Mouse (Mus musculus) ES-E14 (cell line): ENCODE results near the gene Rmi1. TPM values are rescaled to one million over a fixed set of nuclear protein-coding genes. Genes with fewer than 3 reads are reported as not detected.
A peak's percentile ranks its signal among the peaks of the same experiment; 100 is the strongest.
"Not testable (repeated sequence)": the region's sequence is repeated elsewhere in the genome, so short reads cannot be mapped to it uniquely, and the experiment has no call there.

Source experiments
- DNase-seq: peaks from one replicate; pipeline ENCODE4 v3.0.0-alpha.2; 2013; ENCODE audit warnings: low read depth, low spot score
- H3K27ac ChIP-seq: 2 replicates; pipeline ENCODE4 v1.5.1; 2012; ENCODE audit warnings: low read depth, mild to moderate bottlenecking, low read length, moderate library complexity, mixed read lengths; ENCODE audit not compliant: poor library complexity, insufficient read depth, severe bottlenecking
- H3K36me3 ChIP-seq: 2 replicates; pipeline ENCODE4 v1.6.1; 2012; ENCODE audit warnings: mild to moderate bottlenecking, low read length, moderate library complexity, mixed read lengths; ENCODE audit not compliant: control insufficient read depth, poor library complexity, insufficient read depth, severe bottlenecking
- H3K4me1 ChIP-seq, 2 experiments: fragments of 150-350 bp in 1 of 2; sonication (generic) in 1 of 2; 2 replicates each; pipeline ENCODE4 v1.6.1; 2012; ENCODE audit warnings: low read length in 2 of 2, mild to moderate bottlenecking in 1 of 2, mixed read lengths in 1 of 2; ENCODE audit not compliant: control insufficient read depth in 2 of 2, insufficient read depth in 2 of 2, poor library complexity in 1 of 2
- H3K4me3 ChIP-seq, 2 experiments: fragments of 150-350 bp in 1 of 2; sonication (generic) in 1 of 2; 2 replicates each; pipeline ENCODE4 v1.5.1; 2012; ENCODE audit warnings: low read length in 2 of 2, low read depth in 1 of 2, mild to moderate bottlenecking in 1 of 2, mixed read lengths in 1 of 2; ENCODE audit not compliant: insufficient read depth in 1 of 2, poor library complexity in 1 of 2, severe bottlenecking in 1 of 2
- H3K9ac ChIP-seq: 2 replicates; pipeline ENCODE4 v1.6.1; 2012; ENCODE audit warnings: low read depth, mild to moderate bottlenecking, low read length, mixed read lengths; ENCODE audit not compliant: poor library complexity, insufficient read depth, severe bottlenecking
- H3K9me3 ChIP-seq: fragments of 150-350 bp; sonication (generic); 2 replicates; pipeline ENCODE4 v1.6.1; 2012; ENCODE audit warnings: low read depth, mild to moderate bottlenecking, low read length; ENCODE audit not compliant: control insufficient read depth, insufficient read depth
- CHD2 ChIP-seq: IDR thresholded peaks from 2 replicates; pipeline ENCODE4 v1.6.1; 2014; ENCODE audit warnings: mild to moderate bottlenecking, low read depth, low read length, inconsistent platforms
- HCFC1 ChIP-seq: IDR thresholded peaks from 2 replicates; pipeline ENCODE4 v1.6.1; 2012; ENCODE audit warnings: low read length, inconsistent platforms, borderline replicate concordance; ENCODE audit not compliant: insufficient read depth
- MAFK ChIP-seq: IDR thresholded peaks from 2 replicates; pipeline ENCODE4 v1.6.1; 2014; ENCODE audit warnings: mild to moderate bottlenecking, low read depth, low read length, inconsistent platforms; ENCODE audit not compliant: insufficient read depth
- ZC3H11A ChIP-seq: IDR thresholded peaks from 2 replicates; pipeline ENCODE4 v1.6.1; 2012; ENCODE audit warnings: low read depth, mild to moderate bottlenecking, inconsistent platforms, low read length, borderline replicate concordance
- ZNF384 ChIP-seq: IDR thresholded peaks from 2 replicates; pipeline ENCODE4 v1.6.1; 2012; ENCODE audit warnings: low read depth, low read length, inconsistent platforms
- in situ Hi-C, 2 experiments: fragments of 600-800 bp; cut with MboI; formaldehyde crosslinking; loops; one replicate each; pipeline ENCODE4 v1.15.1; 2025; ENCODE audit warnings: low sequenced_read_pairs in 2 of 2, inconsistent platforms in 1 of 2; ENCODE audit not compliant: unreplicated experiment in 2 of 2
- total RNA-seq: library from RNA; depleted of rRNA; stranded (reverse); fragments of 300-350 nt; gene quantifications from 2 replicates; pipeline ENCODE4 v1.2.3, GENCODE M21; 2012

Gene Rmi1
- total RNA-seq, 1 experiment: 22.3 TPM

- no peak for TF ChIP-seq CHD2
- TF ChIP-seq MAFK: no peak
- TF ChIP-seq HCFC1: no peak
- no peak for TF ChIP-seq ZC3H11A
- no peak for TF ChIP-seq ZNF384
These were observed 37.5 kb upstream of the Rmi1 start for GRCm38 (mm10) chr13:58364353-58365175.

GRCm38 (mm10) chr13:58365179-58365578 is 36.9 kb upstream of the Rmi1 start:
- H3K27ac ChIP-seq, H3K36me3 ChIP-seq, DNase-seq, in situ Hi-C loops, H3K9me3 ChIP-seq, H3K9ac ChIP-seq, H3K4me3 ChIP-seq, H3K4me1 ChIP-seq: not testable (repeated sequence)

More at GRCm38 (mm10) chr13:58364353-58365175, 37.5 kb upstream of the Rmi1 start:
- in situ Hi-C loops: no loop called here
- Histone ChIP-seq H3K9me3 (no peaks in the 10 kb centered on the region), H3K4me1 (peaks cover 0 to 2% of the 10 kb centered on the region in 2 experiments; a peak in 1 of 4 replicates), H3K36me3 (no peaks in the 10 kb centered on the region), H3K9ac (no peak overlapping the region), H3K27ac (no peak overlapping the region), H3K4me3 (no peak overlapping the region)
- no peak for DNase-seq

- no peak overlapping the region for H3K4me3 ChIP-seq
- no peaks in the 10 kb centered on the region for H3K36me3 ChIP-seq
- no peak overlapping the region for H3K27ac ChIP-seq
- no peak for DNase-seq
- TF ChIP-seq HCFC1 (no peak), MAFK (peak; percentile 51; the same call in 1 of the 2 replicates)
- no peaks in the 10 kb centered on the region for H3K9me3 ChIP-seq
- peaks cover 0 to 2% of the 10 kb centered on the region in 2 experiments; a peak in 1 of 4 replicates for H3K4me1 ChIP-seq
- in situ Hi-C loops: no loop called here
- no peak overlapping the region for H3K9ac ChIP-seq
These were observed 35.7 kb upstream of the Rmi1 start for GRCm38 (mm10) chr13:58366373-58366772.

GRCm38 (mm10) chr13:58367641-58368040 is 34.4 kb upstream of the Rmi1 start:
- Histone ChIP-seq H3K27ac (no peak overlapping the region), H3K4me3 (no peak overlapping the region), H3K9me3 (no peaks in the 10 kb centered on the region), H3K9ac (no peak overlapping the region), H3K4me1 (peaks cover 0 to 2% of the 10 kb centered on the region in 2 experiments; a peak in 1 of 4 replicates), H3K36me3 (no peaks in the 10 kb centered on the region)
- in situ Hi-C loops: no loop called here
- no peak for DNase-seq
- TF ChIP-seq ZC3H11A: no peak
- no peak for TF ChIP-seq MAFK
- TF ChIP-seq HCFC1: no peak
- no peak for TF ChIP-seq ZNF384
- no peak for TF ChIP-seq CHD2

GRCm38 (mm10) chr13:58368835-58369234 is 33.2 kb upstream of the Rmi1 start:
- in situ Hi-C loops: no loop called here
- TF ChIP-seq ZNF384 (no peak), MAFK (peak; percentile 93)
- no peaks in the 10 kb centered on the region for H3K9me3 ChIP-seq
- H3K4me1 ChIP-seq: peaks cover 0 to 2% of the 10 kb centered on the region in 2 experiments; a peak in 1 of 4 replicates
- H3K4me3 ChIP-seq: no peak overlapping the region
- no peak overlapping the region for H3K9ac ChIP-seq
- no peak for DNase-seq
- H3K36me3 ChIP-seq: no peaks in the 10 kb centered on the region
- no peak overlapping the region for H3K27ac ChIP-seq
